Mouse (Mus musculus) right cerebral cortex, adult 2 months (tissue): ENCODE results near the gene Tspan32.
A peak's percentile ranks its signal among the peaks of the same experiment; 100 is the strongest.

Source experiments
- DNase-seq, 2 experiments: peaks; one replicate each; pipeline ENCODE4 v3.0.0; 2021 to 2022; ENCODE audit warnings: low spot score in 2 of 2

Tspan32 gene

DNA sequence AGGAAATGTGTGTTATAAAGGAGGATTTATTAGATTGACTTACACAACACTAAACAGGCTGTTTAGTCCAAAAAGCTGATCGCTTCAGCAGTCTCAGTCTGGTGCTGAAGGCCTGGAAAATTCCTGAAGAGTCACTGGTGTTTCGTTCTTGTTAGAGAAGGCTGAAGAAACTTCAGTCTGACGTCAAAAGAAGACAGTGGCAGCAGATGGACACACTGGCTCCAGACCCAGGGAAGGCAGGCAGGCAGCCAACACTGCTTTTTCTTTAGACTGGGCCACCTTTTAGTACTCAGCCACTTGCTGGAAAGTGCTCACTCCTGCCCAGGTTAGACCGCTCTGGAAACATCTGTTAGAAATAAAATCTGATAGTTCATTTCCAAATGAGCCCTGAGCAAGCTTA, 28.7 kb downstream of the Tspan32 start:
- peak in 1 of 2 experiments; percentile 35 for DNase-seq

DNA sequence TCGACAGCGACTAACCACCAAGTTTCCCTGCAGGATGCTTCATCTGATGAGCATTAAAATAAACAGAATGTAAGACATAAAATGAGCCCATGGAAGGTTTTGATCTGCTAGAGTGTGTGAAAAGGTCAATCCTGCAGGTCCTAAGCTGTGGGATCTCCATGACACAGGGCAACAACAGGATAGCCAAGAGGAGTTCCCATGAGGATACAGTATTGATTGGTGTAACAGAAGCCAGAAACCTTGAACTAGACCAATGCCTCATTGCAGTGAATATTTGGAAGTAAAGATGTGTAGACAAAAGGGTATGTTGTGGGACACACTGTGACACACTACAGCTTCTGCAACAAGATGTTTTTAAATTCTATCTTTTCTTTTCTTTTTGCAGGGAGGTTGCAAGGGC, 29.3 kb downstream of the Tspan32 start:
- no peak for DNase-seq

DNA sequence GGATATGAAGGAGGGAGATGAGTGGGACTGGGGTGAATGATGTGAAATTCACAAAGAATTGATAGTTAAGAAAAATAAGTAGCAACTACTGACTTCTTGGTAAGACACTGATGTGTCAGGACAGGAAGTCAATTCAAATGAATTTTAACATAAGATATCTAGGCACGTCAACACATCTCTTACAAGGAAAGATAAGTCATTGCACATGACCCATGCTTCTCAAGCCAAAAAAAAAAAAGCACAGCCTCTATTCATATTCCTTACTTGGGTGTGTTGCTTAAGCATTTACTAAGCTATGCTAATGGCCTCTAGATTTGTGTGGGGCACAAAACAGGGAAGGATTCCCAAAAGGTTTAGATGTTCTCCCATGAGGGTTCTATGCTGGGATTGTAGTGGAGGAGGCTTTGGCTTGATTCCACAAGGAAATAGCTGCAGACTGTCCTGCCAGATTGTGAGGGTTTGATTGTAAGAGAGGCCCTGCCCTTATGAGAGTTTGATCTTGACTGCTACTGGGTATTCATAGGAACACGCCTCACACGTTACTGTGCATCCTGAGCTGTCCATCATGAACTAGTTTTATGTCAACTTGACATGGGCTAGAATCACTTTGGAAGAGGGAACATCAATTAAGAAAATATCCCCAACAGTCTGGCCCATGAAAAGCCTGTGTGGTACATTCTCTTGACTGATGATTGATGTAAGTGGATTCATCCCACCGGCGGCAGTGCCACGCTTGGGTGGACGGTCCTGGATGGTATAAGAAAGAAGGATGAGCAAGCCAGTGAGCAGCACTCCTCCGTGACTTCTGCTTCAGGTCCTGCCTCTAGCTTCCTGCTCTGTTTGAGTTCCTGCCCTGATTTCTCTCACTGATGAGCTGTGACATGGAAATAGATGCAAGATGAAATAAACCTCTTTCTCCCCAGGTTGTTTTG, 29.9 kb downstream of the Tspan32 start:
- DNase-seq = no peak

DNA sequence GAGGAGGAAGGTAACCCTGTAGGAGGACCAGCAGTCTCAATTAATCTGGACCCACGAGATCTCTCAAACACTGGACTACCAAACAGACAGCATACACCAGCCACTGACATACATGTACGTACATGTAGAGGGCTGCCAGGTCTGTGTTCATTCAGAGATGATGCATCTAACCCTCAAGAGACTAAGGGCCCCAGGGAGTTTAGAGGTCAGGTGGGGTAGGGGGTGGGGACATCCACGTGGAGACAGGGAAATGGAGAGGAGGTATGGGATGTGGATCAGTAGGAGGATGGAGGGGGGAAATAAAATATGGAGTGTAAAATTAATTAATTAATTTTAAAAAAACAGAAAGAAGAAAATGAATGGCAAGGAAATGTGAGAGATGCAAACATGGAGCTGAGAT, 31.9 kb downstream of the Tspan32 start:
- DNase-seq = no peak

DNA sequence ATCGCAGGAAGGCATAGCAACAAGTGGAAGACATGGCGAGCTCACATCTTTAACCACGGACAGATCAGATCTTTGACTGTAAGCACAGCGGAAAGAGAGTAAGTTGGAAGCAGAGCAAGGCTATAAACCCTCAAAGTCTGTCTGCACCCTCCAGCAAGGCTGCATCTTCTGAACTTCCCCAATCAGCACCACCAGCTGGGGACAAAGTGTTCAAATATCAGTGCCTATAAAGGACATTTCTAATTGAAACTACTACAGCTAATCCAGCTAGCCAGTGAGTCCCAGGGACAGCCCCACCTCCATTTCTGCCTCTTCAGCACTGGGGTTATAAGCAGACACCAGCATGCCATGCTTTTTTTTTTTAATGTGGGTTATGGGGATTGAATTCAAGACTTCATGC, 32.5 kb downstream of the Tspan32 start:
- DNase-seq = no peak

DNA sequence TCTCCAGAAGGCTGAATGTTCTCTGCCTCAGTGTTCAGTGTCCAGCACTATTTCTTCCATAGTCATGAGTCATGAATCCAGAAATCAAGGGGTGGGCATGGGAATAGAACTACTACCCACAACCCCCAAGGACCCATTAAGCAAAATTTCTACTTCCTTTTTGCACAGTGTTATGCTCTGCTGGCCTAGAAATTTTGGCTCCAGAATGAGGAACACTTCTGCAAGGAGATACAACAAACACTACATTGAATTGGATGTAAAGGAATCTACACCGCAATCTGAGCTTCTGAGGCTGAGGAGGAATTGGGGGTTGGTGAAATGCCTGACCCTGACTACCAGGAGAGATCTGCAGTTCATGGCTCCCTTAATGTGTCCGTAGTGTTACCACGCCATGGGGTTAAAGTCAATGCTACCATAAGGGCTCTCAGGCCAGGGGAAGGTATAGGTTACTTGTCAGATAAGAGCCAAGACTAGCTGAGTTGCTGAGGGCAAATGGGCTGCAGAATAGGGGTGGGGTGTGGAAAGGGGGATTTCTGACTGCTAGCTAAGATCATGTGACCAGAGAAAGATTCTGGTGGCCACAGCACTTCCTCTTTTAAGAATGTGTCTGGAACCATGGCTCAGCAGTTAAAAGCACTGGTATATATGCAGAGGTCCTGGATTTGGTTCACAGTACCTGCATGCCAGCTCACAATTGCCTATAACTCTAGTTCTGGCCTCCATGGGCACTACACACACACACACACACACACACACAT, 33.5 kb downstream of the Tspan32 start:
- no peak for DNase-seq

DNA sequence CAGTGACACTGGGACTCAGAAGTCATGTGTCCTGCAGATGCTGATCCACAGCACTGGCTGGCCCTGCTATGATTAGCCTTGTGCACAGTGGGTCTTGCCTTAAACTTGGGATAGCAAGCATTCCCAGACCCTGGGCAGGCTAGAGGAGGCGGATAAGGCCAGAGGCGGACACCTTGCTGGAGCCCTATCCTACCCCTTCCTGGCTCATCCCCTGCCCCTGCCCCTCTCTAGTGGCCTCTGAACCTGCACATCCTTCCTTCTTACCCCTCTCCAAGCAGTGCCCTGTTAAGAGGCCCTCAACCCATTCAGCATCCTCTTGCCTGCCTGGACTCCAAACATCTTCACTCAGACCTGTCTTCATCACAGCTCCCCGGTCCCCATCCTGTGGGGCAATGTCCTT, 35.7 kb downstream of the Tspan32 start:
- no peak for DNase-seq

DNA sequence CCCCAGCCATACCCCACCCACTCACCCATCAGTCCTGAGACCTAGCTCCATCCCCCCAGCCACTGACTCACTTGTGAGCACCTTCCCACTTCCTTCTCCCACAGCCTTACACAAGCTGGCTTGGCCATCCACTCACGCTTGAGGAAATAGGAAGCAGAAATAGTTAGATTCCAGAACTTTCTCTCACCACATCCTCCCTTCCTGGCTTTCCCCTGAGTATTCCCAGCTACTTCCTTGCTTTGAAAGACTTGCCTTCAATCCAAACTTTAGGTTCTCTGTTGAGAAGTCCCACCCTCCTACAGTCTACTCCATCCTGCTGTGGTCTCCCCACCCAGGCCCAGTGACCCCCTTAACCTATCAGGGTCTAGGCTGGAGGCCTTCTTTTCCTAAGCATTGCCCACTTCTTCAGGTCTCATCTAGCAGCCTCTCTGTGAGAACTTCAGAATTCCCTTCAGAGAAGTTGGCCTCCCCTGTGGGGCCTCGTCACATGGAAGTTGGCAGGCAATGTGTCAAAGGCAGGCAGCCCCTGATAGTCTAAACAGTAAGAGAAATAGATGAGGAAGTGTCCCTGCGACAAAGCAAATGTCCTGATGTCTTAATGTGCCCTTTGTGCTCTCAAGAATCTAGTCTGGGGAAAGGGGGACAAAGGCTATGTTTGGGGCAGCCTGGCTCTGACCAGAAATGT, 36.4 kb downstream of the Tspan32 start:
- DNase-seq = no peak

DNA sequence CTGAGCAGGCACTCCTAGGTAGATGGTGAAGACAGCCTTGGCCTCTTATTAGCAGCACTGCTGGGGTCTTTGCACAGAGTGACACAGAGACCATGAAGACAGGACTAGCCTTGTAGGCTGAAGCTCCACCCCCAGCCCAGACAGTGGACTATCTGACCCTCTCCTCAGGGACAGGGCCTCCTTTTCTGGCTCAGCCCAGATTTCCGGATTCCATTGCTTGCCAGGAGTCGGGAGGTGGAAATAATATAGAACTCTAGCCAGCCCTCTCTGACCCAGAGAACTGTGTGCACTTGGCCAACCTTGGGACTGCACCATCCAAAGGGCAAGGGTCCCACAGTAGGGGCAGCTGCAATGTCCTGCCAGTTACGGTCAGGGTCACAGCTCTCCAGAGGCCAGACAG, 37.2 kb downstream of the Tspan32 start:
- DNase-seq = no peak

DNA sequence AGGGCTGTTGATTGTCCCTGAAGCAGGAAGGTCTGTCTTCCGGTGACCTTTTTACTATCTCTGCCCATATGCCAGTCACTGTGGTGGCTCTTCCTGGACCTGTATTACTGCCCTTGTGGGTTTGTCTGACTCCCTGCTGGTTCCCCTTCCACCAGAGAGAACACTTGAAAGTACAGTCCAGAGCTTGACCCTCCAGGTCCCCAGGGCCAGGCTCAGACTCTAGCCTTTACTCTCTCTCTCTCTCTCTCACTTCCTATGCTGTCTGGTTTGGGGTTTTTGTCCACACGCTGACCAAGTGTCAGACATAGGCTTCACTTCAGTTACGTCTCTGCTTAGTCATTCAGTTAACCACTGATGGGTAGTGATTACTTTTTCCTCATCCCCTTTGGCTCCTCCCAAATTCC, 38.1 kb downstream of the Tspan32 start:
- DNase-seq = no peak

DNA sequence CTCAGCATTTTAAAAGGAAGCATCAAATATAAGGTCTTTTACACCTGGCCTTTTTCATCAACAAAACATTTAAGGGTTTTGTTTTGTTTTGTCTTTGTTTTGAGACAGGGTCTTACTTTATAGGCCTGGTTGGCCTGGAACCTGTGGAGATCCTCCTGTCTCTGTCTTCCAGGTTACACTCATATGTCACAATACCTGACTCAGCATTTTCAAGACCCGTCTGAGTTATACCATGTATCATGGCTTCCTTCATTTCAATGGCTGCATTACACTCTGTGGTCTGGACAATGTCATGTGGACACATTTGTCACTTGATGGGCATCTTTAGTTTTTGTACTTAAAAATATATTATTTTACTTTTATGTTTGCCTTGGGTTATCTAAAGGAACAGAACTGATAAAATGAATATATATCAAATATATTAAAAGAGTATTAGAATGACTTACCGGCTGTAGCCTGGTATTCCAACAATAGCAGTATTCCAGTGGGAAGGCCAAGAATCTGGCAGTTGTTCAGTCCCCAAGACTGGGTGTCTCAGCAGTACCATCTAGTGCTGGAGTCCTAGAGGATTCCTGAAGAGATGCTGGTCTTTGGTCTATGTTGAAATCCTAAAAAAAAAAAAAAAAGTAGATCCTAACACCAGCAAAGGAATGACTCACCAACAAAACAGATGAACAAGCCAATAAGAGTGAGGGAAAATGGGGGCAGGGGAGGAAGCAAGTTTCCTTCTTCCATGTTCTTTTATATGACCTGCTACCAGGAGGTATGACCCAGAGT, 39.4 kb downstream of the Tspan32 start:
- DNase-seq = no peak

DNA sequence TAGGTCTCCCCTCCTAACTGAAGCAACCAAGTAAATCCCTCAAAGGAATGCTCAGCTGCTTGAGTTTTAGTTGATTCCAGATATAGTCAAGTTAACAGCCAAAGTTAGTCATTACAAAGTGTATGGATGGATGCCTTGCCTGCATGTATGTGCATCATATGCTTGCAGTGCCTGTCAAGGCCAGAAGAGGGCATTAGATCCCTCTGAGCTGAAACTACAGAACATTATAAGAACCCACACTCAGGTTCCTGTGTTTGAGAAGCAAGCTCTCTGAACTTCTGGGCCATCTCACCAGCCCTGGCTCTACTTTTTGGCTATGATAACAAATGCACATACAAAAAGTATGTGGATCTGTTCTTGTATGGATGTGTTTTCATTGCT, 40.0 kb downstream of the Tspan32 start:
- DNase-seq = no peak

DNA sequence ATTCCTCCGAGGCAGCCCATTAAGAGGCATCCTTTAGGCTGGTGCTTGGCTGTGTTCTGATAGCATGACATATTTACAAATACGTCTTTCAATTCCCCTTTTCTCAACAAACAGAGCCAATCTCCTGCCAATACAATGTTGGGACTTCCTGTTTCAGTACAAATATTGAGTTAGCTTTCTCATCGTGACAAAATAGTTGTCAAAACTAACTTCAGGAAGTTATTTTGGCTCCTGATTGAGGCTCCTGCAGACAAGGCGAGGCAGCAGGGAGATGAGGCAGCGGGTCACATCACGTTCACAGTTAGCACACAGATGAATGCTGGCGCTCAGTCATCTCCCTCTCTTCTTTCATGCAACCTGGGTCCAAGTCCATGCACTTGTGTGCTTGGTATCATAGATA, 41.5 kb downstream of the Tspan32 start:
- no peak for DNase-seq

DNA sequence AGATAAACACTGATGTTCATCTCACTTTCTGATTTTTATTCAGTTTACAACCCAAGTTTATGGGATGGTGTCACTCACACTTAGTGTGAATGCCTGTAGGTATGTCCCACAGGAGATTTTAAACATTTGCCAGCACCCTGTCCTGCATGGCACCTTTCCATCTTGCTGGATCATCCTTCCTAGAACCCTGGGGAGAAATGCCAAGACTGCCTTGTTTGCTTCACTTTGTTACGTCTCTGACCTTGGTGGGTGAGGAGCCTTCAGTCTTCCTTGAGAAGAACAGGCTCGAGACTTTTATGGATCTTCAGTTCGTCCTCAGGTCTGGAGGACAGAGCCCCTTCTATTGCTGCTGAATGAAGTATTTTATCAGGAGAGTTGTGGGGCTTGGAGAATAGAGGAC, 44.5 kb downstream of the Tspan32 start:
- DNase-seq = no peak

DNA sequence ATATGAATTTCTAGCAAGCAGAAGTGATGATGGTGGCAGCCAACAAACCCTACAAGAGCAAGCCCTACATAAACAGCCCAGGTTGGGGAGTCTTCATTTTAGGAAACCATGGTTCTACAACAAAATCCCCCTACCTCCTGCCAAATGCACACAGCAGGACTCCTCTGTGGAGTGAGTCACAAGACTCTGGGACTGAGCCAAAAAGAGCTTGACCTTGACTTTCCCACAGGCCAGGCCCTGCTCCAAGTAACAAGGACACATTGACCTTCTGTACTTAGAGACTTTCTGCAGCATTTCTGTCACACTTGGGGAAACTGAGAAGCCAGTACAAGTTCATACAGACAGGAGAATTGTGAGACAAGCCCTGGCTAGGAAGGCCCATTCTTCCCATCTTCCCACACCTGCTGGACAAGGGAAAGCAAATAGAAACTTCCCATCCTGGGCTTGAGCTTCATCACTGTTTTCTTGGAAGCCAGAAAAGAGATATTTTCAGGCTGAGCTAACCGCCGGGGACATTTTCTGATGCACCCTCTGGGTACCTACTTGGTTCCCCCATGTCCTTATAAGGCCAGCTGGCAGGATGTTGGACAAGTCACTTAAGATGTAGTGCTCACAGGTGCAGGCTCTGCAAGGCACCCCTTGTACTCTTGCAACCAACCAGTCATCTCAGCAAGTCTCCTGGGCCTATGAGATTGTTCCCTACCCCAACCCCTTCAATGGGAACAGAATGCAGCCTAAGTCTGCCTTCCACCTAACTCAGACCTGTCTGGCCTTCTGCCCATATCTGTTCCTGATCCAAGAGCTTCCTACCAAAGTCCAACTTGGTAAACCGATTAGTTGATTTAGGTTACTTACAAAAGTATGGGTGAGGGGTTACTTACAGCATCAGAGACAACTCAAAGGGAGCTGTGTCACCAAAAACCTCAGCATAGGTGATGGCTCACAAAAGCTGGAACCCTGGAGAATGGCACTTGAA, 45.3 kb downstream of the Tspan32 start:
- no peak for DNase-seq

DNA sequence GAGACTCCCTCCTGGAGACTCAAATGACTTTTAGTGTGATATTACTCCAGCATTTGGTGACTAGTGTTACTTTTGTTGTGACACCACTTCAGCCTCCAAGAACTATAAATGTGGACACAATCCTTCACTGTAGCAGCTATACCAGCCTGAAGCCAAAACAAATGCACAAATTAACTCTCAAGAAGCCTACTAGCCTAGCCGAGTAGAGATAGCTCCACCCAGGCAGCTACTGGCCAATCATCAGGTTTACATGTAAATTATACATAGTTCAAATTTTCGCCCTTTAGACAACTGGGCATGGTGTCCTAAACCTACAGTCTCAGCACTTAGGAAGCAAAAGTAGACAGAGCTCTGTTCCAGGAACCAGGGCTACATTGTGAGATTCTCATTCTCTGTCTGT, 46.5 kb downstream of the Tspan32 start:
- no peak for DNase-seq

DNA sequence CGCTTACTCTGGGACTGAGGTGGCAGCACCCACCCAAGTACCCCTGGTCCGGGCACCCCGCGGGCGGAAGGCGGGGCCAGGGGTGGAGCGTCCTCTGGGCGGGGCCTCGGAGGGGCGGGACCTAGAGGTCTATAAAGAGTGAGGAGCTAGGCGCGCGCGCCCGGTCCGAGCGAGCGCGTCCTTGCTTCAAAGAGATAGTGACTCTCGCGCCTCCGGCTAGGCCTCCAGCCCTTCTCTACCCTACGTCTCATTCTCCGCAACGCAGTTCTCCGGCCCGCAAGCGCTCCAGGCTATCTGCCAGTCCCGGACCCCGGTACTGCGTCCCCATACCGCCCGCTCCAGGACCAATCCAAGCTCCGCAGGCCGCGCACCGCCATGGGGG, 47.8 kb downstream of the Tspan32 start, which contains the start of gene Cd81:
Gene Cd81, plus strand, starts transcription at position 114 of the 382 bp plus-strand sequence.
- DNase-seq = peak; percentile 77 to 81

DNA sequence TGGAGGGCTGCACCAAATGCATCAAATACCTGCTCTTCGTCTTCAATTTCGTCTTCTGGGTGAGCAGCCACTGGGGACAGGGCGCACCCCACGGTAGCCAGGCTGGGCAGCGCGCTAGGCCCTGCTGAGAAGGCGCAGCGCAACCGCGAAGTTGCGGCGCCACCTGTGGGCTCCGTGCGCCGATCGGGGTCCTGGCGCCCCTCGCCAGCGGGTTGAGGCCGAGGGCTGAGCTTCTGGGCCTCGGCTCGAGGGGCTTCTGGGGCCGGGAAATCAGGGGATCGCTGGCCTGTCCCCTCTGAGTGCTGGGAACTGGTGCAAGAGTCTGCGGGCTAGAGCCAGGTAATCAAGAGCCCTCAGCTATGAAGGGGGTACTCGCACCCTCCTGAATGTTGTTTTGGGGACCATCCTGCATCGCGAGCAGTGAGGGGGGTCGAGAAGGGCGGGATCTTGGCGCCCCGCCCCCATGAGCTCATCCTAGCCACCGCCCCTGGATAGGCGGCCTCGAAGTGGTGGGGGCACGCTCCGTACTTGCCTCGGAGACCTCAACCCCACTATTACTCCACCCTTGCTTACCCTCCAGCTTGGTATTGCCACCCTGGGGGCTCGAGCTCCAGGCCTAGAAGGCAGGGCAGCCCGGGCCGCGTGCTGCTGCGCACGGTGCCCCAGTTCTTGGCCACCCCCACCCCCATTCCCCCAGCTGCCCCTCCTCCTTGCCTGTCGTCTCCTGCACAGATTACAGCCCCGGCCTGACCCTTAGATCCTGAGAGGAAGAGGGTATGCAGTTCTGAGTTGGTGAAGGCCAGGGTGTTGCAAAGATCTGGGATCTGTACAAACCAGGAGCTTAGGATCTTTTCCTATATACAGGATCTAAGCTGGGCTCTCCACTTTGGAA, 48.4 kb downstream of the Tspan32 start:
- peak; percentile 59 to 61 for DNase-seq

DNA sequence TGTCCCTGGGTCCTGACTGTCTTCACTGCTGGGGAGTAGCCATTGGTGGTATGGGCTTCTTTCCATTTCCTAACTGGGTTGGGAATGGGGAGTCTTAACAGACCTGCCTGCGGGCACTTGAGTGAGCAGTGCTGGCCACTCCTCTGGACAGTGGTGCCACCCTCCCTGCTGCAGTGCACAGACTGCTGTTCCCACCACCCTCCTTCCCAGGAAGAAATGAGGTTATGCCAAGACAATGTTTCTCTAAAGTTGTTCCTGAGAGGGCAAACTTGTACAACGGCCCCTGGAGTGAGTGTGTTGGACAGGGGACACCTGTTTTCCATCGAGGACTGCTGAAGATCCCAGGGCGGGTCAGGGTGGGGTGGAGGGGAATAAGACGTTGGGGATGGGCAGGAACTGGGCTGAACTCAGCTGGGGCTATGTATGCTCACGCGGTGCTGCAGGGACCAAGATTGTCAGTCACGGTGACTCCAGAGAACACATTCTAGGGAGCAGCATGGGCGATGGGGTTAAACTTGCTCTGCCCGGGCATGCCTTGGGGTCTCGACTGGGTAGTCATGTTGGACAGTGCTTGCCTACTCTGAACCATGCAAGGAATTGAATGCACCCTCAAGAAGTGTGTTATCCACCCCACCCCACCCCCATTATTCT, 49.2 kb downstream of the Tspan32 start:
- DNase-seq = no peak
